Mouse (Mus musculus): Measurements from ENCODE around the gene Tmem204. TPM values are rescaled to one million over a fixed set of nuclear protein-coding genes. Genes with fewer than 3 reads are reported as not detected.

Gene Tmem204
- total RNA-seq, 1 experiment from 2014 or later: not detected

DNA sequence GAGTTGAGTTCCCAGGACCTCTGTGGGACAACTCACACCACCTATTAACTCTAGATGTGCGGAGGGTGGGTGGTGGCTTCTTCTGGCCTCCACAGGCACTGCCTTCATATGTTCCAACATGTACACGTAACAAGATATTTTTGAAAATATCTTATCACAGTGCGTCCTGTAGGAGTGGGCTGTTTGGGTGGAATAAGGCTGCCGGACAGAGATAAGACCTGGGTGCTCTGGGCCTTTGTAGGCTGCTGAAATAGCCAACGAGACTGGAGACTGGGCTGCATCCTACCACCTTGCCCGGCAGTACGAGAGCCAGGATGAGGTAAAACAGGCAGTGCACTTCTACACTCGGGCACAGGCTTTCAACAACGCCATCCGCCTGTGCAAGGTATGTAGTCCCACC, 5.8 kb upstream of the Tmem204 start:
- ATAC-seq (replicated peaks; ENCODE audit: low read depth, poor library complexity, severe bottlenecking): no peak

DNA sequence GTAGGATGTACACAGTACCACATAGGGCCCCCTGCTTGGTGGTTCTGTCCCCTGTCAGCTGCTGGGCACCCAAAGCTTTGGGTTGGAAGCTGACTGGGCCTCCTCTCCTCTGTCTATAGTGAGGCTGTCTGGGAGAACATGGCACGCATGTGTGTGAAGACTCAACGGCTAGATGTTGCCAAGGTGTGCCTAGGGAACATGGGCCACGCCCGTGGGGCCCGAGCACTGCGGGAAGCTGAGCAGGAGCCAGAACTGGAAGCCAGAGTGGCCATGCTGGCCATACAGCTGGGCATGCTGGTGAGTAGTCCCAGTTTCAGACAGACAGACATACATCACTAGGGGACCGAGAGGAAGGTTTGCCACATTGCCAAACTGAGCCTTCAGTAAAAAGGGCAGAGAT, 3.3 kb upstream of the Tmem204 start:
- no peak for ATAC-seq (replicated peaks; ENCODE audit: low read depth, poor library complexity, severe bottlenecking)

DNA sequence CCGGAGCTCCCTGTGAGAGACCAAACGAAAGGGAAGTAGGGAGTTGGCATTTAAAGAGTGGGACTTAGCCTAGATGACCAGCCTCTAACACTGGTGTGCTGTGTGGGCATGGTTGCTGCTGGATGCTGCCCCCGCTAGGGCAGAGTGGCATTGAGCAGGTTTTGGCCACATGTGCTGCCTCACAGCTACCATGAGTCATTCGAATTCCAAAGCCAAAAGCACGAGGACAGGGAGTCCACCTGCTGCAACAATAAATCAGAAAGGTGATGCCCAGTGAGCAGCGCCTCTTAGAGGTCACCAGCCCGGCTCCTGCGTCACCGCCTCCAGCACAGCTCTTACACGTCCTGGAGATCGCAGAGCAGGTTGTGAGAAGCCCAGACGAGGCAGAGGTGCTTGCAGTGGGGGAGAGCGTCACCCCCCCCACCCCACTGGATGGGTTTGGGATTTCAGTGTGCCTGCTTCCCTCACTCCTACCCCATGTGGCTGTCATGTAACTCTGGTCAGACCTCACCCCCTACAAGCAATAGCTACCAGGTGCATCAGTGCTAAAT, 1.5 kb upstream of the Tmem204 start:
- ATAC-seq (replicated peaks; ENCODE audit: low read depth, poor library complexity, severe bottlenecking): no peak

DNA sequence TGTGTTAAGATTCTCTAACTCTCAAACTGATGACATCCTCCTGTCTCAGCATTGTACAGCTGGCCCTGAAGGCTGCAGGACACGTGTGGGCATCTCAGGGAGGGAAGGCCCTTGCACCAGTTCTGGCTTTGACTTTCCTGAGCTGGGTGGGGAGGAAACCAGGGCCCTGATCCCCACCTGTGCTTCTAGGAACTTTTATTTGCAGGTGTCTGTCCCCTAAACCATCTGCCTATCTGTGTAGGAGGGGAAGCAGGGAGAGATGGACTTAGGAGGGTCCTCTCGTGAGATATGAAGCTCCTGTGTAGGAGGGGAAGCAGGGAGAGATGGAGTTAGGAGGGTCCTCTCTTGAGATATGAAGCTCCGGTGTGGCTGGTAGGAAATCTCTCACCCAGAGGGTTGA, 504 bp downstream of the Tmem204 start:
- ATAC-seq (replicated peaks; ENCODE audit: low read depth, poor library complexity, severe bottlenecking): no peak

DNA sequence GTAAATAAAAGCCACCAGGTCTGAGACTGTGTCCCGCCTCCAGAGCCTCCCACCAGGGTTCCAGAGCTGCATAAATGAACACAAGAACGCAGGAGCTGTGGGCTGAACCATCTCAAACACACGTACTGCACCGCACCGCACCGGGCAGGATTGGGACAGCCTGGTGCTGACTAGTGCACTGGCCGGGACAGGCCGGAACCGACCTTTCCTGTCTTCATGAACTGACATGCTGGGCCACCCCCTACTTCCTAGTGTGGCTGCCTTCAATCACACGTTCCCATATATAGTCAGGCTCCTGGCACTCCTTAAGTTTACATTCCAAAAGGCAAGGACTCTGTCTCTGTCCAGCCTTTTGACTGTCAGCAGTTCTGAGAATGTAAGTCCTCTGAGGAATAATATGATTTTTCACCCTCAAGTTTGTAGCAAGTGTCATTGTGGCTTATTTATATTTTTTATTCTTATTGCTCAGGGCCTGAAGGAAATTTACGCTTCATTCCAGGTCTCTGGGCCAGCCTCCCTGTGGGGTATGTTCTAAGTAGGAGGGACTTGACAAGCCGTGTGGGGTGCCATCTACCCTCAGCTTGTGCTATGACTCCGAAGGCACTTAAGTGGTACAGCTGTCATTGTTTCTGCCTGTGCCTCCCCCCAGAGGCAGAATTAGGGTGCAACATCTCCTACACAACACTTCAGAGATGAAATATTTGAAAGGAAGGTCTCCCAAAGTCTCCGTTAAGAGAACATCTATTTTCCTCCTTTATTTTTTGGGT, 1.1 kb downstream of the Tmem204 start:
- no peak for ATAC-seq (replicated peaks; ENCODE audit: low read depth, poor library complexity, severe bottlenecking)

DNA sequence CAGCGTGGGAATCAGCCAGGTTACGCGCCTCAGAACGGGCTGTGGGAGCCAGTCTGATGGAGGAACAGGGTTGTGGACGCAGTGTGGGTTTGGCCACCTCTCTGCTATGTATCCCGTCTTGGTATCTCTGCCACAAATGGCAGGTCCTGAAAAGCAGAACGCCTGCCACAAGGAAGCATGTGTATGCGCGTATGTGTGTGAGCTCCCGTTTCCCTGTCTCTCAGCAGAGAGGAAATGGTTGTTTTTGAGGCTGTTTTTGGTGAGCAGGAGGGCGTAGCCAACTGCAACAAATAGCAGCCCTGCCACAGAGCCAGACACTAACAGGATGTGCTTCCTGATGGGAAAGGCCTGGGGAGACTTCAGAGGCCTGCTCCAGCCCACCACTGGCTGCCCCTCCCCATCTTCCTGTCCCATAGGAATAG, 2.4 kb downstream of the Tmem204 start:
- ATAC-seq (replicated peaks; ENCODE audit: low read depth, poor library complexity, severe bottlenecking): no peak

DNA sequence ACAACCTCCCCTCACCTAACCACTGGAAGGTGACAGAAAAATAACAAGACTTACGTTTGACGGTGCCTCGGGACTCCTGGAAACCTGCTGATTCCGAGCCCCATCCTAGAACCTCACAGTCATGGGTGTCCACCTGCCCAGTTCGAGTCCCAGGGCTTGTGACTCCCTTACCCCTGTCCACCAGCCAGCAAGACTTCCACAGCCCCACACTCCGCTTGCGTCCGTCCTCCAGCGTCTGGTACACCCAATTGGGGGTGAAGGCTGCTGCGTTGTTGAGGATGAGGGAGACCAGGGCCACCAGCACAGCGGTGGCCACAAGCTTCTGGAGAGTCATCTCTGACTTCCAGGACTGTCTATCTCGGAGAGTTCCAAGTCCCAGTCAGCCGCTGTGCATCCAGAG, 3.2 kb downstream of the Tmem204 start:
- no peak for ATAC-seq (replicated peaks; ENCODE audit: low read depth, poor library complexity, severe bottlenecking)

DNA sequence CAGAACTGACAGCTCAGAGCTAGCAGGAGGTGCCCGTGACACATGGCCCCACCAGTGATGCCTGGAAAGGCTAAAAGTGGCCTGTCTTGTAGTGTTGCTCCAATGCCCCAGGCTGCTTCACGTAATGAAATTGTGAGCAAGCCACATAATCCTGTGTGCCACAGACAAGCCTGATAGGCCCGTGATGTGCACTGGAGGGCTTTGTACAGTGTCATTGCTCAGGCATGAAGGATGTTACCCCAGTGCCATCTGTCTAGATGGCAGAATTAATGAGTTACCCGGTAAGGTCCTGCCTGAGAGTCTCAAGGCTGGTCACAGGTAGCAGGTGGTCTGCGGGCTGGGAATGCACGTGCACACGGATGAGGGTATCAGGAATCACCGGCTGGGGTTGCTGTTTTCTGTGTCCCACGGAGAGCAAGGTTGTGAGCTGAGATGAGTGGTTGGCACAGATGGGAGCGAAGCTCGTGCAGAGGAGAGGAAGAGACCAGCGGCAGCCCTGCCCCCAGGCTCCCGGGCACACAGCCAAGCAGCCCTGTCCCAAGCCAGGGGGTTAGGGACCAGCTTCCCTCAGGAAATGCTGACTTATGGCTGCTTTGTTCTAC, 5.5 kb downstream of the Tmem204 start:
- ATAC-seq (replicated peaks; ENCODE audit: low read depth, poor library complexity, severe bottlenecking): no peak

DNA sequence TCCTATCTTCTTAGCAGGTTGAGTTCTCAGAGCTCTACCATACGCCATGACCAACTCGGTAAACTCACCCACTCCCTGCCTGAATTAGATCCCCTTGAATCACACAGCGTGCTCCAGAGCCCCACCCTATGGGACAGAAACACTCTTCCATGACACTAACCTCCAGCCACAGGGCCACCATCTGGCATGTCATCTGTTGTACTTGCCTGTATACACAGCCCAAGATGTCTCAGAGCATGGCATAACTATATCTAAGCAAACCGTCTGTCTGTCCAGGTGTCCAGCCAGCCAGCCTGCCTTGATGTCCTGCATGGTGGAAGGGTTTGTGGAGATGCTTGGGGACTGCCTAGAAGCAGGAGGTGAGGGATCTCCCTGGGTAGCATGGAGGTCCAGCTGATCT, 6.5 kb downstream of the Tmem204 start:
- ATAC-seq (replicated peaks; ENCODE audit: low read depth, poor library complexity, severe bottlenecking): no peak

DNA sequence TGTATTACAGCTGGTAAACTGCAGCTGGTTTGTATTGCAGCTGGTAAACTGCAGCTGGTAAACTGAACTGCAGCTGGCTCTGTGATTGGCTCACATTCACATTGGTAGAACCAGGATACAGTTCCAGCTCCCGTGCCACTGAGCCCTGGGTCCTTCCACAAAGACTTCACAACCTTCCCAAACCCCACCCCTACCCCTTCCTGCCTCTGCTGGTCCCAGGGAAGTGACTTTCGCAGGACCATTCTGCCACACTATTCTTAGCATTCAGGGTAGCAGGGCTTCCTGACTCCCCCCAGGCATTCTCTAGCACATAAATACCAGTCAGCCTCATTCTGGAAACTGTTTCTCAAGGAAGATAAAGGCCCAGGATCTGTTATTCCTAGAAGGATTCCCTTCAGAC, 14.7 kb downstream of the Tmem204 start:
- ATAC-seq (replicated peaks; ENCODE audit: low read depth, poor library complexity, severe bottlenecking): no peak

DNA sequence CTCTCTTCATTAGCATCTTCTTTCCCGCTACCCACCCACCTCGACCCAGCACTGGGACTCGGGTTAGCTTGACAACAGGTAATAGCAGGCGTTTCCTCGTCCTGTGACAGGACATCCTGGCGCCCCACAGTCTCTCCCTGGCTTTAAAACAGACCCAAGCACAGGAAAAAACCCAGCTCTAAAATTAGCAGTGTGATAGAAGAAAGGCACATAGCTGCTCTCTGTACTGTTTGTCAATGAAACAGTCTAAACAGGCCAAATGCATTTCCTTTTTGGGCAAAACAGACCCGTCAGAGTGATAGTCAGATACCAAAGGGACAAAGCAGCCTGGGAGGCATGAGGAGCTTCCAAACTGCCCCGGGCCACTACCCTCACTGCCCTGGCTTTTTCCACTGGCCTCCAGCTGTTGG, 15.9 kb downstream of the Tmem204 start:
- ATAC-seq (replicated peaks; ENCODE audit: low read depth, poor library complexity, severe bottlenecking): no peak

DNA sequence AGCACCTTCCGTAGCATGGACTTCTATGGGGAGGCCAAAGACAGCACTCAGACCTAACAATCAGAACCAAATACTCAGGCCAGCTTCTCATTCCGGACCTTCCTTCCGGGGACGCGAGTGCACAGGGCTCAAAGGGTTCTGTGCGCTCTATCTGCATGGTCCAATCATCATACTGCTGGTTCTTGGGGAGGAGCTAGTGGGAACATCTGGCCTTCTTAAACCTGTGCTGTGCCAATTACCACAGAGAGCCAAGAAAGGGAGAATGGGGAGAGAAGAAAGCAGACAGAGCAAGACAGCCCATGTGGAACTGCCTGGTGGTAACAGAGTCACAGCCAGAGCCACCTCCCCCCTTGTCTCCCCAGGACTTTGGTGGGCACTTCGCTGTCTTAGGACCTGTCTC, 16.8 kb downstream of the Tmem204 start:
- ATAC-seq (replicated peaks; ENCODE audit: low read depth, poor library complexity, severe bottlenecking): no peak

DNA sequence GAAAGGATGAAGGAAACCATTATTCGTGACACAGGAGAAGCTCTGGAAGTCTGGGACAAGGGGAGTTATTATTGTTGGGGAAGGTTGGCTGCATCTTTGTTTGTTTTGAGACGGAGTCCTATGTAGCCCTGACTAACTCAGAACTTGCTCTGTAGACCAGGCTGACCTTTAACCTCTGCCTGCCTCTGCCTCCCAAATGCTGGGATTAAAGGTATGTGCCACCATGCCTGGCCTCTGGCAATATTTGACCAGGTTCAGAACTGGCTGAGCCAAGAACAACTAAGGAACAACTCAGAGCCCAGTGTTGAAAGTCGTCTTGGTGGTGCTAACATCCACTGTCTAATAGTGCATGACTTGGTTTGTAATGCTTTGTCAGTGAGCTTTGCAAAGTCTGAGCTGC, 18.2 kb downstream of the Tmem204 start:
- ATAC-seq (replicated peaks; ENCODE audit: low read depth, poor library complexity, severe bottlenecking): no peak

DNA sequence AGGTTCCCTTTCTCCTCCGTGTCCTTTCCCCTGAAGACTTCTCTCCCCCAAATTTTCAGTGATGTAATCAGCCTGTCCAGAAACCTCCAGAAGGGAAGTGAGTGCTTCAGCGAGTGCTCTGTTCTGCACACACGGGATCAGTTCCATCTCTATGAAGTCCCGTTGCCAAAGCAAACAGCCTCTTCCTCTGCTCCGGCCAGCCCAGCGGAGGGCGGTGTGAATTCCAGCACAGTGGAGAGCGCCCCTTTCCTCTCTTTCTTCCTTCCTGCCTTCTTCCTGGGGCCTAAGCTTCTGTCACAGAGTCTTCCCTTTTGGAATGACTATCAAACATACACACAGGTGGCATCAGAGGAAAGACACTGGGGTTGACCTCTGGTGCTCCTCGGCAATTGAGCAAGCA, 19.0 kb downstream of the Tmem204 start:
- ATAC-seq (replicated peaks; ENCODE audit: low read depth, poor library complexity, severe bottlenecking): no peak

DNA sequence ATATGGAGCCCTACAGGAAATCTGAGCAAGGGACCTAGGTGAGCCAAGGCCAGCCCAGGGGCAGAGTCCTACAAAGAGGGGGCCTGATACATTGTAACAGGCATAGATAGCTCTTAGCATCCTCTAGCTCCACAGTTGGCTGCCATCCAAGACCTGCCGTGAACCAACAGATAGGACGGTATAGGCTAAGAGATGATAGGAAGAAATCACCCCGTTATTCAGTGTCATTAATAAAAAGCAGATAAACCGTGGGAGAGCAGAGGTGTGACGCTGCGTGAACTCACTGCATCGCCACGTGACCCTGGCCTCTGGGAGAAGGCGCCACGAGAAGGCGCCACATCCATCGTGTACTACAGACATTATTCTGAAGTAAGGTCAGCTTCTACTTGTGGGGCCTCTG, 19.5 kb downstream of the Tmem204 start:
- ATAC-seq (replicated peaks; ENCODE audit: low read depth, poor library complexity, severe bottlenecking): no peak

DNA sequence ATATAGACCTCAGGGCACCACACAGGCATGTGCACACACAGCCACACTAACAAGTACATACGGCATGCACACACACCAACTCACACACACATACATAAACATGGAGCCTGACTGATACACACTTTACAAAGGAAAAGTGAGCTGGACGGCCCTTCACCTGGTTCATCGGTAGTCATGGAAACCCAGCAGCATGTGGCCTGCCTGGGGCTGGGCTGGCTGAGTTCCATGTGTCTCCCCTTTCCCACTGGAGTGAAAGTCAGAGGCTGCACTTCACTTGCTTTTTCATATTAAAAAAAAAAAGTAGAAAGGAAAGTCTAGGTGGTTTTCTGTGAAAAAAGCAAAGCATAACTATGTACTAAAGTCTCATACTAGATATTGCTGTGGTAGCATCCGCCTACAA, 20.1 kb downstream of the Tmem204 start:
- no peak for ATAC-seq (replicated peaks; ENCODE audit: low read depth, poor library complexity, severe bottlenecking)

DNA sequence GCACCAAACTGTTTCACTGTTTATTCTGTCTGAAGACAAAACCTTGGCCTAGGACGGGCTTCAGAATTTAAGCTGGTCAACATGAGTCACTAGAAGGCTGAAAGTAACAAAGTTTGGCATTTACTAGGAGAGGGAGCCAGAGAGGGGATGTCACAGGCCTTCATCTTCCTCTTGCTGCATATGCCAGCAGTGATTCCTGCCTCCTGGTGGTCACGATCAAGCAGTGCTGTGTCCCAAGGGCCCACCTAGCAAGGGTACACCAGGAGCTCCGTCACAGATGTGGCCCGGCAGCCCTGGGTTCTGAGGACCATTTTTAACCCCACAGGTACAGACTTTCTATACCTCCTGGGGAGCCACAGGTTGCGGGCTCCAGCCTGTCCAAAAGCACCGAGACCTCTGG, 26.4 kb downstream of the Tmem204 start:
- ATAC-seq (replicated peaks; ENCODE audit: low read depth, poor library complexity, severe bottlenecking): no peak

DNA sequence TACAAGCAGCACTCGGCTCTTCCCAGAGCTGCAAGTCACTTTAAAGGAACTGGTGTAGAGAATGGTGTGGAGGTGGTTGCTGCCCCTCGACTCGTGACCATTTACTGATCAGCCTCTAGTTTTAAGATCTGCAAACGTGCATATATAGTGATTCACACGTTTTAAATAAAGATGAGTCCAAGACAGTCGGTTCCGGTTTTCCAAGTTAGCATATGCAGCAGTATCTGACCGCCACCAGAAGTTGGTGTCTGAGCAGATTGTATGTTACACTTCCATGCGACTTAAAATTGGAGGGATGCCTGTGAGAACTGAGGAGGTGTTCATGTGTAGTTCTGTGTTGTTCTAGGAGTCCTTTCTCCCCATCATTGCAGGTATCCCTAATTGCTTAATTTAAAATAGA, 30.1 kb downstream of the Tmem204 start:
- no peak for ATAC-seq (replicated peaks; ENCODE audit: low read depth, poor library complexity, severe bottlenecking)

DNA sequence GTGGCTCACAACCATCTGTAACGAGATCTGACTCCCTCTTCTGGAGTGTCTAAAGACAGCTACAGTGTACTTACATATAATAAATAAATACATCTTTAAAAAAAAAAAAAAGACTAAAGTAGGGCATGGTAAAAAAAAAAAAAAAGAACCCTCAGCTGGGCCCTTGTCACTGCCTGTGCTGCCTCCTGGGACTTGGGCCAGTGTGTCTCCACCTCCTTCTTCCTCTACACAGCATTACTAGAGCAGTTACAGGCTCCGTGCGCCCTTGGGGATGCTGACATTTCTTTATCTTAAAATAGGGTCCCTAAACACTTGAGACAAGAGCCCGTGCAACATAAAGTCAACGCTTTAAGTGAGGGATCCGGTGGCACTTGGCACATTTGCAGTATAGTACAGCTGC, 36.2 kb downstream of the Tmem204 start:
- ATAC-seq (replicated peaks; ENCODE audit: low read depth, poor library complexity, severe bottlenecking): no peak

DNA sequence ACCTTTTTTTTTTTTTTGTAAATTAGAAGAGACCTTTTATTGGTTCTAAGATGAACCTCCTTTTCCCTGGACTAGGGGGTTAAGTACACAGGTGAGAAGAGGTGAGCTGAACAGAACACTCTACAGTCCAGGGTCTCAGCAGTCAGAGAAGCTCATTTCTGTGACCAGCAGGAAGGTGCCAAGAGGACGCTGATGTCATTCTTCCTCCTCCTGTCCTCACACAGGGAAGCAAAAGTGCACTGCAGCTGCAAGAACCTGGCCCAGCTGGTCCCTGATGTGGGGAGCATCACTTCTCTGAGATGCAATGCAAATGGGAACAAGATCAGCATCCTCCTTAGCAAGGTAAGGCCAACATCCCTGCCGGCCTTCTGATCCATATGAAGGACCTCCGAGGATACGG, 38.1 kb downstream of the Tmem204 start:
- ATAC-seq (replicated peaks; ENCODE audit: low read depth, poor library complexity, severe bottlenecking): no peak

DNA sequence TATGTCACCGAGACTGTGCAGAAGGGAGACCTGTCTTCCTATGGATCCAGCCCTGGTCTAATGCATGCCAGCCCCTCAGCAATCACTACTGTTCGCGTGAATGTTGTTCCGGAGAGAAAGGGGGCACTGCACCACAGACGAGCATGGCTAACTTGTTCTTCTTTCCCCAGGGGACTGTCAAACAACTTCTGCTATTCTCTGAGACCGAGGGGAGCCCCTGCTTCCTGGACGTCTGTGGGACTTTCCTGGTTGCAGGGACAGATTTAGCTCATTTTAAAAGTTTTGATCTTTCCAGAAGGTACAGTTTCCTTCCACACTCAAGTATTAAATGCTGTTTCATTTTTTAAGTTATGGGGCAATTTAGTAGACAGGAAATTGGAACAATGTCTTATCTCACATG, 38.5 kb downstream of the Tmem204 start:
- peak; percentile 56; the same call in 1 of the 2 replicates for ATAC-seq (replicated peaks; ENCODE audit: low read depth, poor library complexity, severe bottlenecking)

DNA sequence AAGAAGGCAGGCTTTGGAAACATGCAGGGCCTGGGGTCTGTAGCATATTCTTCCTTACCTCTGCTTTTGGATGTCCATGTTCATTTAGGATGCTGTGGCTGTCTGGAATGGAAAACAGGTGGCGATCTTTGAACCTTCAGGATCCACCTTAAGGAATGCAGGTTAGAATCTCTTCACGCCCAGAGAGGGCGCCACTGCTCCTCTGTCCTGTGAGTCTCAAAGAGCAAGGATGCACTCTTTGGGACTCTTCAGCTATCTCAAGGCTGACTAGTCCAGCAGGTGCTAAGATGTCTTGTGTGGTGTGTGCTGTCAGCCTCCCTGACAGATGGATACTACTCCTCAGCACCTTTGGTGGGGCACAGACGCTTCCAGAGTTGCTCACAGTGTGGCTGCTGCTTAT, 47.2 kb downstream of the Tmem204 start:
- ATAC-seq (replicated peaks; ENCODE audit: low read depth, poor library complexity, severe bottlenecking): no peak
